Mouse (Mus musculus) midbrain, embryonic 10.5 days (tissue): ENCODE data around the gene Fndc9. TPM values are rescaled to one million over a fixed set of nuclear protein-coding genes. Genes with fewer than 3 reads are reported as not detected.
A peak's percentile ranks its signal among the peaks of the same experiment; 100 is the strongest.

Experiments
- DNase-seq: peaks from one replicate; pipeline ENCODE4 v3.0.0-alpha.2; 2017; ENCODE audit warnings: low spot score
- H3K27ac ChIP-seq: fragments of 300-500 bp; sonication (generic); replicated peaks from 2 replicates; pipeline ENCODE4 v1.5.1; 2016; ENCODE audit warnings: mild to moderate bottlenecking
- H3K27me3 ChIP-seq: fragments of 300-500 bp; sonication (generic); 2 replicates; pipeline ENCODE4 v1.6.1; 2016; ENCODE audit warnings: low read depth, mild to moderate bottlenecking; ENCODE audit not compliant: poor library complexity, severe bottlenecking
- H3K36me3 ChIP-seq: fragments of 300-500 bp; sonication (generic); 2 replicates; pipeline ENCODE4 v1.6.1; 2016; ENCODE audit warnings: mild to moderate bottlenecking, moderate library complexity
- H3K4me1 ChIP-seq: fragments of 300-500 bp; sonication (generic); 2 replicates; pipeline ENCODE4 v1.6.1; 2016
- H3K4me3 ChIP-seq: fragments of 300-500 bp; sonication (generic); 2 replicates; pipeline ENCODE4 v1.5.1; 2016; ENCODE audit warnings: mild to moderate bottlenecking, moderate library complexity
- H3K9me3 ChIP-seq: fragments of 300-500 bp; sonication (generic); replicated peaks from 2 replicates; pipeline ENCODE4 v1.6.1; 2016; ENCODE audit warnings: mild to moderate bottlenecking
- WGBS: fragments of 180-500 bp; shearing (Covaris S2); methylation state at CpG from one replicate; pipeline ENCODE4 v1.1.7; 2016; 5-methylcytosine and 5-hydroxymethylcytosine counted together
- polyA plus RNA-seq: library from polyadenylated mRNA; unstranded; fragments of >200 nt; fragmentation: Nextera tagmentation; extraction: Ambion mirVana; gene quantifications from 2 replicates; pipeline ENCODE4 v1.2.1, GENCODE M21; 2016

Gene Fndc9
- polyA plus RNA-seq, 1 experiment from 2014 or later = 0.75 TPM

DNA sequence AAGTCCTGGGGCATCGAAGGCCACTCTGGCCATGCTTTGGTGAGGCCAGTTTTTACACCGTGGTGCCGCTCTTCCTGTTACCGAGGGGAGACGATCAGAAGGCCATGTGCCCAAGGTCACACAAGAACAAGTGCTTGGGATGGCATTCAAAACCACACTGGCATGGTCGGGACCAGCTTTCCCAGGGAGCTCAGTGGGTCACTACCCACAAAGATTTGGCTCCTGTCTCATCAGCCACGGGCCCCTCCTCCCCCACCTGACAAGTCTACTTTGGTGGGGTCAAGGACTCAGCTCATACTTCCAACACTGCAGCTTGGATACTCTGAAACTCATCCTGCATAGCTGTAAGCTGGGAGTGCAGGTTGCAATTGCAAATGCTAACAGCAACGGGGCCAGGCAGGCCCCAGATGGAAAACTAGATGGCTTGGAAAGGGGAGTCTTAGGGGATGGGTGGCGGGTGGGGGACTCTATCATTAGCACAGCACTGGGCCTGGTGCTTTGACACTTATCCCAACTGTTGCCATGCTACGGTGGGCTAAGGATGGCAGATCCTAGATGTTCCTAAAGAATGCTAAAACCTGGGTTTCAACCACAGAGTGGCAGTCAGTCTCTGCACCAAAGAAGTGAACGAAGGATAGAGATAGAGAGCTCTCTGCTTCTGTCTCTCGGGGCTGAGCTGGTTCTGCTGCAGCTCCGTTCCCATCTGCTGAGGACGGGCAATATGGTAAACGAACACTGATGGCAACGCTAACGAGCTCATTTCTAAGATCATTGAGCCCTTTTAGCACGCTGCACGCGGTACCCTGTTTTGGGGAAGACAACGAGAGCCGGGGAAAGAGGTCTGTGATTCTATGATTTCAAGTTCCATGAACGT lies 9.6 kb downstream of the Fndc9 start:
- 93% methylated on average over 23 of the region's 23 CpGs for WGBS

DNA sequence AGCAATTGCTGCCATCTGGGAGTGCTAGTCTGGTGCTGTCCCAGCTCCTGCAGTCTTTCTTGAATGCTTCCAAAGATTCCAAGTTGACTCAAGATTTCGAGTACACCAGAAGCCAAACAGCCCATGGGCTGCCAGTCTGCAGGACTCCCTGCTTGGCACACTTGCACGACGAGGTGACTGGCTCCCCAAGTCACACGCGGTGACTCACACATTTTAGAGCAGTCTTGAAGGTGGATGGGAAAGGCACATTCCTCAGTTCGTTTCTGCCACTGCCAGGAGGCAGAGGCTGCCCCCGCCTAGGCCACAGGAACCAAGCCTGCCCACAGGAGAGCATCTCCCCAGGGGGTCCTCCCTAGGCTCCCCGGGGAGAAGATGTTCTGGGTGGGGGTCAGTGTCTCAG lies 10.6 kb downstream of the Fndc9 start:
- Histone ChIP-seq H3K27me3 (no peaks in the 10 kb centered on the region), H3K4me3 (no peak overlapping the region), H3K27ac (no peak overlapping the region), H3K4me1 (no peaks in the 10 kb centered on the region), H3K9me3 (no peaks in the 10 kb centered on the region), H3K36me3 (peaks cover 42% of the 10 kb centered on the region)
- 82% methylated on average over 8 of the region's 8 CpGs for WGBS
- DNase-seq = no peak

More for the DNA sequence above, 9.6 kb downstream of the Fndc9 start:
- no peak overlapping the region for H3K4me3 ChIP-seq
- H3K27me3 ChIP-seq = no peaks in the 10 kb centered on the region
- no peaks in the 10 kb centered on the region for H3K4me1 ChIP-seq
- no peak for DNase-seq
- no peak overlapping the region for H3K27ac ChIP-seq
- peaks cover 51% of the 10 kb centered on the region for H3K36me3 ChIP-seq
- H3K9me3 ChIP-seq = no peaks in the 10 kb centered on the region

DNA sequence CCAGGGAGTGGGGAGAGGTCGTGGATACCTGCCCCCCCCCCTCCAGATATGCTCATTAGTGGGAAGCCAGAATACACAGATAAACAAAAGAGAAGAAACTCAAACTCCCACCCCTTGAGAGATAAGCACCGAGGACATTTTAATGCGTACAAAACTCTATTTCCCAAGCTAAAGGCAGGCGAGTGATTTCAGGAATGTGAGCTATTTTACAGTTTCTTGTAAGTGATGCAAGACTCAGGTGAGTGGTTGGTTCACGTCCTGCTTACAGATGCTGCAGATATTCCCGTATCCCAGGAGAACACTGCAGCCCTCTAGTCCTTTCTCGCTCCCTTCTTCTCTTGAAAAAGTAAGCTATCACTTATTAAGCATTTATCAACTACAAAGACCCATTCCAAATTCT lies 11.1 kb downstream of the Fndc9 start:
- DNase-seq = no peak
- H3K27ac ChIP-seq = no peak overlapping the region
- no peaks in the 10 kb centered on the region for H3K9me3 ChIP-seq
- H3K4me1 ChIP-seq = no peaks in the 10 kb centered on the region
- 84% methylated on average over 7 of the region's 7 CpGs for WGBS
- H3K4me3 ChIP-seq = no peak overlapping the region
- peaks cover 37% of the 10 kb centered on the region for H3K36me3 ChIP-seq
- H3K27me3 ChIP-seq = no peaks in the 10 kb centered on the region

GRCm38 (mm10) chr11:46248352-46248751 lies 13.0 kb downstream of the Fndc9 start:
- Histone ChIP-seq H3K4me1 (no peaks in the 10 kb centered on the region), H3K4me3 (no peak overlapping the region), H3K36me3 (peaks cover 36% of the 10 kb centered on the region), H3K27ac (no peak overlapping the region), H3K27me3 (no peaks in the 10 kb centered on the region), H3K9me3 (no peaks in the 10 kb centered on the region)
- 92% methylated on average over 3 of the region's 3 CpGs for WGBS
- no peak for DNase-seq

DNA sequence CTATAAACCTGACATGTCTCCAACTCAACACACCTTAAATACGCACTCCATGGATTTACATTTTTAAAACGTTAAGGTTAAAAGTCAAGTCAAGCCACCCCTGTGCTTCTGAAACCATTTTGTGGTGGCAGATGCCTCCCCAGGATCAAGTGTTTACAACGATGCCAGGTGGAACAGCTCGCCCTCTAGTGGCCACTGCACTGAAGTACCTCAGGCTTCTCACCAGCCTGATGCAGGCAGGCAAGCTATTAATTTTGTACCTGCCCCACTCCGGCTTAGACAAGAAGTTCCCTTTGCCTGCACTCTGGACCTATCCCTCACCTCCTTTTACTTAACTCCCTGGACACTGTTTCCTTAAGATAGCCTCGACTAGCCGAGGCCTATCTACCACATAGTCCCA lies 16.7 kb downstream of the Fndc9 start:
- Histone ChIP-seq H3K4me3 (no peak overlapping the region), H3K4me1 (no peaks in the 10 kb centered on the region), H3K27ac (no peak overlapping the region), H3K36me3 (peaks cover 51% of the 10 kb centered on the region), H3K27me3 (no peaks in the 10 kb centered on the region), H3K9me3 (peaks cover 4% of the 10 kb centered on the region)
- whole genome bisulfite sequencing = 39% methylated on average over 7 of the region's 7 CpGs
- DNase-seq = peak; percentile 53

DNA sequence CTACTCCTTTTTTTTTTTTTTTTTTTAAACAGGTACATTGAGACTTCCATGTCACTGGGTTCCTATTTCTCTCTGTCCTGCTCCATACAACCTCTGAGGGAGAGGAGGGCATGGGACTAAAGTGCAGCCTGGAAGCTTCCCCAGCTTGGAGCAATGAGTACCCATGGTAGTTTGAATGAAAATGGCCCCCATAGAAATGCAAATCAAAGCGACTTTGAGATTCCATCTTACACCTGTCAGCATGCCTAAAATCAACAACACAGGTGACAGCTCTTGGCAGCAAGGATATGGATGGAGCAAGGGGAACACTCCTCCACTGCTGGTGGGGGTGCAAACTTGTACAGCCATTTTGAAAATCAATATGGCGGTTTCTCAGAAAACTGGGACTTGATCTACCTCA lies 20.0 kb downstream of the Fndc9 start:
- peaks cover 60% of the 10 kb centered on the region for H3K36me3 ChIP-seq
- H3K4me1 ChIP-seq = no peaks in the 10 kb centered on the region
- H3K4me3 ChIP-seq = no peak overlapping the region
- 85% methylated on average over 2 of the region's 2 CpGs for WGBS
- H3K27me3 ChIP-seq = no peaks in the 10 kb centered on the region
- no peak overlapping the region for H3K27ac ChIP-seq
- peaks cover 5% of the 10 kb centered on the region for H3K9me3 ChIP-seq
- no peak for DNase-seq

DNA sequence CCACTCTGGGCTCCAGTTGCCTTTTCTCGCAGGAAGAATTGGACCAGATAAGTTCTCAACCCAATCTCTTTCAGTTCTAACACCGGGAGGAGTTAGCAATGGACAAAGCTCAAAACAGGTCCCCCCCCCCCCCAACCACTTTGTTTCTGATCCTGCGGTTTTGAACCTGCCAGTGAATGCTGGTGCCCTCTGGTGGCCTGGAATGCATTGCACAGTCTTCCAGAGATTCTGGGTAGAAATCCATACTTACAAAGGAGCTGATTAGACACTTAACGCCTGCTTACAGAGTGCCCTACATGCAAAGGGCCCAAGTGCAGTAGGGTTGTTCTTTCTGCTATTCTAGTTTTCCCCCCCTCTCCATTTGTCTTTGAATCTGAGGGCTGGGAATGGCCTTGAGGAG lies 22.9 kb downstream of the Fndc9 start:
- H3K9me3 ChIP-seq = peaks cover 5% of the 10 kb centered on the region
- H3K27me3 ChIP-seq = no peaks in the 10 kb centered on the region
- DNase-seq = no peak
- 69% methylated on average over 4 of the region's 4 CpGs for WGBS
- peaks cover 70% of the 10 kb centered on the region for H3K36me3 ChIP-seq
- H3K4me1 ChIP-seq = no peaks in the 10 kb centered on the region
- no peak overlapping the region for H3K27ac ChIP-seq
- H3K4me3 ChIP-seq = no peak overlapping the region

DNA sequence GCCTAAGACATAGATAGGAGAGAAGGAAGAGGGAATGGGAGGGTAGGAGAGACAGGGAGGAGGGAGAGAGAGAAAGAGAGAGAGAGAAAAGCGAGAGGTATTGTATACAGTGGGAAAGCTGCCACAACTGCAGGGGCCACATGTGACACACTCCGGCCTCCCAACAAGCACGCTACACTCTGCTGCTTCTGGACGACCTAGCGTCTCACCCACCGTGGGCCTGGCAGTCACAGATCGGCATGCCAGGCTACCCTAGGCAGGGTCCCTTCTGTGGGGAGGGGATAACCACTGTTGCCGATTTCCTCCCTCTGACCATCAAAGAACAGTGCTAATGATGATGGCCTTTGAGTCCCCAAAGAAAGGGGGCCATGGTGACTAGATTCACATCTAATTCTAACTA lies 23.4 kb downstream of the Fndc9 start:
- Histone ChIP-seq H3K27ac (no peak overlapping the region), H3K4me1 (no peaks in the 10 kb centered on the region), H3K4me3 (no peak overlapping the region), H3K36me3 (peaks cover 71% of the 10 kb centered on the region), H3K27me3 (no peaks in the 10 kb centered on the region), H3K9me3 (peaks cover 5% of the 10 kb centered on the region)
- WGBS = 93% methylated on average over 8 of the region's 8 CpGs
- no peak for DNase-seq

DNA sequence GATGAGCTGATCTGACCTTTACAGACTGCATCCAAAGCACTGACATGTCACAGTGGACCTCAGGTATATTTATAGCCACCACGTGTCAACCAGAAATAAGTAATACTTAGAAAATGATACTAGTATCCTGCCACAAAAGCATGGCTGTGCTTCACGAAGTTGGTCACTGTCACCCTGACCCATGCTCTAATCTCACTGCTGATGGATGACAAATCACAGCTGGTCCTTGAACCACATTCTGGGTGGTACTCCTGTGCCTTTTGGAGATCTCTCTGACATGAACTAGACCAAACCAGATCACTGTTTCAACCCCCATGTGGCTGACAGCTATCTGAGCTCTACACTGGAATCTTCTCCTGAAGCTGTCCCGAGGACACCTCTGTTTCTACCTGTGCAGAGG lies 27.5 kb downstream of the Fndc9 start:
- DNase-seq = no peak
- Histone ChIP-seq H3K4me1 (no peaks in the 10 kb centered on the region), H3K27ac (no peak overlapping the region), H3K4me3 (no peak overlapping the region), H3K27me3 (no peaks in the 10 kb centered on the region), H3K36me3 (peaks cover 56% of the 10 kb centered on the region), H3K9me3 (no peaks in the 10 kb centered on the region)
- WGBS = 86% methylated on average over 3 of the region's 3 CpGs

- Histone ChIP-seq H3K9me3 (no peaks in the 10 kb centered on the region), H3K27me3 (no peaks in the 10 kb centered on the region), H3K4me3 (no peak overlapping the region), H3K4me1 (no peaks in the 10 kb centered on the region), H3K27ac (no peak overlapping the region), H3K36me3 (peaks cover 54% of the 10 kb centered on the region)
- no peak for DNase-seq
- 89% methylated on average over 11 of the region's 11 CpGs for WGBS
Observed at GRCm38 (mm10) chr11:46263291-46263690, 28.0 kb downstream of the Fndc9 start.

GRCm38 (mm10) chr11:46264584-46264983 lies 29.3 kb downstream of the Fndc9 start:
- Histone ChIP-seq H3K27me3 (no peaks in the 10 kb centered on the region), H3K4me1 (no peaks in the 10 kb centered on the region), H3K36me3 (peaks cover 51% of the 10 kb centered on the region), H3K9me3 (no peaks in the 10 kb centered on the region), H3K27ac (no peak overlapping the region), H3K4me3 (no peak overlapping the region)
- no peak for DNase-seq
- 75% methylated on average over 3 of the region's 3 CpGs for WGBS

DNA sequence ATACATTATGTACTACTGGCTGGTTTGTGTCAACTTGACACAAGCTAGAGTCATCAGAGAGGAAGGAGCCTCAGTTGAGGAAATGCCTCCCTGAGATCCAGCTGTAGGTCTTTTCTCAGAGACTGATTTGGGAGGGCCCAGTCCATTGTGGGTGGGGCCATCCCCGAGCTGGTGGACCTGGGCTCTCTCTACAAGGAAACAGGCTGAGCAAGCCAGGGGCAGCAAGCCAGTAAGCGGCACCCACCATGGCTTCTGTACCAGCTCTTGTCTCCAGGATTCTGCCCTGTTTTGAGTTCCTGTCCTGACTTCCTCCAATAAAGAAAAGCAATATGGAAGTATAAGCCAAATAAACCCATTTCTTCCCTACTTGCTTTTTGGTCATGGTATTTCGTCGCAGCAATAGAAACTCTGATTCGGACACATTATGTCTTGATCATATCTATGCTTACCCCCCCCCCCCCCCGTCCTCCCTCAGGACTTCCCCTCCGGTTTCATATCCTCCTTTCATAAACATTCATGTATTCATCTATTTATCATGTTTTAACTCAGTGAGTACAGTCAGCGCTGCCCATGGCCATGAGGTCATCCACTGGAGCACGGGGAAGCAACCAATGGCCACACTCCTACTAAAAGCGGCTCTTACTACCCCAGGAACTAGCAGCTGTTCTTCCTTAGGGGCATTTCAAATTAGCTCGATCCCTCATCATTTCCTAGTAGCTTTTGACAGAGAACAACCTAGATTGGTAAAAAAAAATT lies 29.9 kb downstream of the Fndc9 start:
- no peak for DNase-seq
- Histone ChIP-seq H3K4me3 (no peak overlapping the region), H3K36me3 (peaks cover 53% of the 10 kb centered on the region), H3K9me3 (no peaks in the 10 kb centered on the region), H3K4me1 (no peaks in the 10 kb centered on the region), H3K27ac (no peak overlapping the region), H3K27me3 (no peaks in the 10 kb centered on the region)
- WGBS = 92% methylated on average over 11 of the region's 11 CpGs

GRCm38 (mm10) chr11:46268991-46269390 lies 33.7 kb downstream of the Fndc9 start:
- Histone ChIP-seq H3K27ac (no peak overlapping the region), H3K9me3 (no peaks in the 10 kb centered on the region), H3K4me1 (no peaks in the 10 kb centered on the region), H3K4me3 (no peak overlapping the region), H3K36me3 (peaks cover 48% of the 10 kb centered on the region), H3K27me3 (no peaks in the 10 kb centered on the region)
- 35% methylated on average over 7 of the region's 7 CpGs for WGBS
- peak; percentile 44 for DNase-seq
